Mouse (Mus musculus): Measurements from ENCODE around the gene Ctsll3. TPM values are rescaled to one million over a fixed set of nuclear protein-coding genes. Genes with fewer than 3 reads are reported as not detected.

Gene Ctsll3
- polyA plus RNA-seq (2015; fragmentation: Nextera tagmentation; extraction: Ambion mirVana) = not detected in 2 replicates

GRCm38 (mm10) chr13:60802749-60803148 is at the start of gene Ctsll3:
Ctsll3 (minus strand) TSS chr13:60802849.

DNA sequence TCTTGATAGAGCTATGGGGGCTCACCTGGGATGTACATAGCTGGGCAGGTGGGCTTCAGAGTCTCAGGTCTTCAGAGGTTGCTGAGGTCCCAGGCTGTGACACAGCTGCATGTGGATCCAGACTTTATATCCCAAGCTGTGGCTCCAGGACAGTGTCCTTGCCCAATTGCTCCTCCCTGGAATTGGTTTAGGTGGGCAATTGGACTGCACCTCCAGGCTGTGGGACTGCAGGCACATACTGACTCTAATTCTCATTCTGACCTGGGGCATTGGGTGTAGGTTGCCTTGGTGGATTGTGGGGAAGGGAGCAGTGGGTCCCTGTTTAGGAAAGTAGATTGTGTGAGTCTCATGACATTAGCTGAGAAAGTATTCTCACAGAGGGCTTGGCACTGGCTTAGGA is 16.4 kb downstream of the Ctsll3 start, which contains the start of gene BC051665:
BC051665 (minus strand) TSS at position 101 of the 400 bp plus-strand sequence.

Other genes starting within 250 kb of the Ctsll3 start
- gene Dapk1, start 200.9 kb downstream of the Ctsll3 start, polyA plus RNA-seq (2015; fragmentation: Nextera tagmentation; extraction: Ambion mirVana) = 6.4 and 7.8 TPM in 2 replicates
- gene BC051665, start 16.5 kb downstream of the Ctsll3 start, polyA plus RNA-seq (2015; fragmentation: Nextera tagmentation; extraction: Ambion mirVana) = not detected in 2 replicates
- gene 4930486L24Rik, start 61.6 kb upstream of the Ctsll3 start, polyA plus RNA-seq (2015; fragmentation: Nextera tagmentation; extraction: Ambion mirVana) = 1.0 and 1.6 TPM in 2 replicates
- gene Gm49392, start 94.0 kb upstream of the Ctsll3 start, polyA plus RNA-seq (2015; fragmentation: Nextera tagmentation; extraction: Ambion mirVana) = 0.64 and 0.66 TPM in 2 replicates
- gene Ctla2b, start 94.6 kb upstream of the Ctsll3 start, polyA plus RNA-seq (2015; fragmentation: Nextera tagmentation; extraction: Ambion mirVana) = 6.2 and 7.9 TPM in 2 replicates
- gene Tpbpb, start 102.0 kb upstream of the Ctsll3 start, polyA plus RNA-seq (2015; fragmentation: Nextera tagmentation; extraction: Ambion mirVana) = not detected in 2 replicates
- gene Gm49393, start 132.7 kb upstream of the Ctsll3 start, polyA plus RNA-seq (2015; fragmentation: Nextera tagmentation; extraction: Ambion mirVana) = not detected in 2 replicates
- gene Gm49391, start 133.7 kb upstream of the Ctsll3 start, polyA plus RNA-seq (2015; fragmentation: Nextera tagmentation; extraction: Ambion mirVana) = 5.0 and 6.3 TPM in 2 replicates
- gene Ctla2a, start 133.8 kb upstream of the Ctsll3 start, polyA plus RNA-seq (2015; fragmentation: Nextera tagmentation; extraction: Ambion mirVana) = 109 and 112 TPM in 2 replicates
- gene Tpbpa, start 139.1 kb upstream of the Ctsll3 start, polyA plus RNA-seq (2015; fragmentation: Nextera tagmentation; extraction: Ambion mirVana) = not detected in 2 replicates
- 0.39 TPM in 1 of 2 replicates, not detected in the other for gene Ctsj, start 203.1 kb upstream of the Ctsll3 start, polyA plus RNA-seq (2015; fragmentation: Nextera tagmentation; extraction: Ambion mirVana)
- gene Ctsq, start 237.8 kb upstream of the Ctsll3 start, polyA plus RNA-seq (2015; fragmentation: Nextera tagmentation; extraction: Ambion mirVana) = not detected in 2 replicates